Mouse (Mus musculus) liver, embryonic 14.5 days (tissue): Measurements from ENCODE around the gene Ugt1a2. TPM values are rescaled to one million over a fixed set of nuclear protein-coding genes. Genes with fewer than 3 reads are reported as not detected.

Experiments
- ATAC-seq: fragments of 200-750 bp; cut with Nextera tagmentation; 2 replicates; pipeline ENCODE4 v1.8.0; 2017; ENCODE audit warnings: moderate number of reproducible peaks, mild to moderate bottlenecking, moderate library complexity; ENCODE audit not compliant: insufficient read depth
- DNase-seq, 3 experiments: peaks; one replicate each; pipeline ENCODE4 v3.0.0-alpha.2; 2012 to 2013; ENCODE audit warnings: low read depth in 3 of 3, low spot score in 3 of 3
- H3K27ac ChIP-seq: fragments of 300-500 bp; sonication (generic); 2 replicates; pipeline ENCODE4 v1.5.1; 2014; ENCODE audit warnings: moderate library complexity, mild to moderate bottlenecking, control low read depth, inconsistent platforms
- H3K27me3 ChIP-seq: fragments of 300-500 bp; sonication (generic); 2 replicates; pipeline ENCODE4 v1.6.1; 2014; ENCODE audit warnings: mild to moderate bottlenecking, low read length, moderate library complexity; ENCODE audit not compliant: control insufficient read depth, insufficient read depth
- H3K36me3 ChIP-seq: fragments of 300-500 bp; sonication (generic); replicated peaks from 2 replicates; pipeline ENCODE4 v1.6.1; 2014; ENCODE audit warnings: low read depth; ENCODE audit not compliant: control insufficient read depth, insufficient read depth
- H3K4me1 ChIP-seq, 2 experiments: fragments of 200-500 bp in 1 of 2; fragments of 300-500 bp in 1 of 2; sonication (generic) in 1 of 2; replicated peaks; 2 replicates each; pipeline ENCODE4 v1.6.1; 2012 to 2014; ENCODE audit warnings: antibody characterized with exemption in 1 of 2, inconsistent platforms in 1 of 2, low read length in 1 of 2; ENCODE audit not compliant: control insufficient read depth in 2 of 2, insufficient read depth in 2 of 2
- H3K4me2 ChIP-seq: fragments of 300-500 bp; sonication (generic); 2 replicates; pipeline ENCODE4 v1.6.1; 2014; ENCODE audit warnings: low read depth, mild to moderate bottlenecking, control low read depth, moderate library complexity
- H3K4me3 ChIP-seq, 2 experiments: fragments of 200-500 bp in 1 of 2; fragments of 300-500 bp in 1 of 2; sonication (generic) in 1 of 2; 2 replicates each; pipeline ENCODE4 v1.5.1; 2012 to 2014; ENCODE audit warnings: low read depth in 2 of 2, low read length in 2 of 2, mild to moderate bottlenecking in 2 of 2, control low read depth in 1 of 2, inconsistent platforms in 1 of 2, moderate library complexity in 1 of 2; ENCODE audit not compliant: insufficient read depth in 1 of 2
- H3K9ac ChIP-seq: fragments of 300-500 bp; sonication (generic); replicated peaks from 2 replicates; pipeline ENCODE4 v1.6.1; 2014; ENCODE audit warnings: mild to moderate bottlenecking, control low read depth, moderate library complexity
- H3K9me3 ChIP-seq: fragments of 300-500 bp; sonication (generic); 2 replicates; pipeline ENCODE4 v1.6.1; 2016; ENCODE audit warnings: low read length, mixed read lengths; ENCODE audit not compliant: control insufficient read depth
- CTCF ChIP-seq: IDR thresholded peaks from 2 replicates; pipeline ENCODE4 v1.5.1; 2016; ENCODE audit warnings: antibody characterized with exemption, low read depth, control low read depth
- EP300 ChIP-seq: IDR thresholded peaks from 2 replicates; pipeline ENCODE4 v1.6.1; 2016; ENCODE audit warnings: antibody characterized with exemption, low read depth
- WGBS: fragments of 180-500 bp; shearing (Covaris S2); extraction: QIAGEN DNeasy Blood & Tissue Kit; methylation state at CpG from one replicate; pipeline ENCODE4 v1.1.7; 2014; ENCODE audit not compliant: insufficient replicate concordance; 5-methylcytosine and 5-hydroxymethylcytosine counted together
- polyA plus RNA-seq, 2 experiments: library from polyadenylated mRNA; depleted of rRNA in 1 of 2; stranded (reverse) in 1 of 2; unstranded in 1 of 2; fragments of >200 nt; fragmentation: Nextera tagmentation in 1 of 2; extraction: Ambion mirVana in 1 of 2; gene quantifications; 2 replicates each; pipeline versions ENCODE4 v1.2.1 to v1.2.3; 2012 to 2014

Ugt1a2 gene
- polyA plus RNA-seq, 2 experiments, result 0.02 TPM; not detected in 1

- no peaks in the 10 kb centered on the region for H3K9me3 ChIP-seq
- peaks cover 91% of the 10 kb centered on the region for H3K36me3 ChIP-seq
- no peaks in the 10 kb centered on the region for H3K27me3 ChIP-seq
- ATAC-seq (no peak), DNase-seq (no peak)
- H3K27ac ChIP-seq, result no peak overlapping the region
- TF ChIP-seq CTCF (no peak), EP300 (no peak)
- 74% methylated on average over 6 of the region's 6 CpGs for WGBS
- no peak overlapping the region for H3K9ac ChIP-seq
- H3K4me2 ChIP-seq, result no peak overlapping the region
- no peak overlapping the region for H3K4me3 ChIP-seq
- no peaks in the 10 kb centered on the region for H3K4me1 ChIP-seq
Measured at GRCm38 (mm10) chr1:88268070-88268469, 67.7 kb downstream of the Ugt1a2 start.

Other genes starting within 250 kb of the Ugt1a2 start
- 4.0 and 4.9 TPM in 2 replicates for gene Usp40, start 192.1 kb upstream of the Ugt1a2 start, polyA plus RNA-seq (2012; rRNA removed)
- 4.5 and 5.3 TPM in 2 replicates for gene Usp40, start 192.1 kb upstream of the Ugt1a2 start, polyA plus RNA-seq (2014; fragmentation: Nextera tagmentation; extraction: Ambion mirVana)
- not detected in 2 replicates for gene Ugt1a10, start 145.2 kb upstream of the Ugt1a2 start, polyA plus RNA-seq (2012; rRNA removed)
- not detected in 2 replicates for gene Ugt1a10, start 145.2 kb upstream of the Ugt1a2 start, polyA plus RNA-seq (2014; fragmentation: Nextera tagmentation; extraction: Ambion mirVana)
- gene Ugt1a9, start 129.8 kb upstream of the Ugt1a2 start, polyA plus RNA-seq (2012; rRNA removed), result 0.06 and 0.21 TPM in 2 replicates
- 0.24 and 0.34 TPM in 2 replicates for gene Ugt1a9, start 129.8 kb upstream of the Ugt1a2 start, polyA plus RNA-seq (2014; fragmentation: Nextera tagmentation; extraction: Ambion mirVana)
- gene Ugt1a8, start 112.8 kb upstream of the Ugt1a2 start, polyA plus RNA-seq (2012; rRNA removed), result not detected in 2 replicates
- not detected in 2 replicates for gene Ugt1a8, start 112.8 kb upstream of the Ugt1a2 start, polyA plus RNA-seq (2014; fragmentation: Nextera tagmentation; extraction: Ambion mirVana)
- gene Ugt1a7c, start 105.5 kb upstream of the Ugt1a2 start, polyA plus RNA-seq (2012; rRNA removed), result 0.58 and 1.1 TPM in 2 replicates
- 0.97 and 1.8 TPM in 2 replicates for gene Ugt1a7c, start 105.5 kb upstream of the Ugt1a2 start, polyA plus RNA-seq (2014; fragmentation: Nextera tagmentation; extraction: Ambion mirVana)
- 2.3 and 3.1 TPM in 2 replicates for gene Ugt1a6b, start 97.3 kb upstream of the Ugt1a2 start, polyA plus RNA-seq (2012; rRNA removed)
- gene Ugt1a6b, start 97.3 kb upstream of the Ugt1a2 start, polyA plus RNA-seq (2014; fragmentation: Nextera tagmentation; extraction: Ambion mirVana), result 4.8 and 5.1 TPM in 2 replicates
- gene Ugt1a6a, start 65.8 kb upstream of the Ugt1a2 start, polyA plus RNA-seq (2012; rRNA removed), result 3.5 and 3.6 TPM in 2 replicates
- gene Ugt1a6a, start 65.8 kb upstream of the Ugt1a2 start, polyA plus RNA-seq (2014; fragmentation: Nextera tagmentation; extraction: Ambion mirVana), result 7.1 and 8.2 TPM in 2 replicates
- gene Ugt1a5, start 34.6 kb upstream of the Ugt1a2 start, polyA plus RNA-seq (2012; rRNA removed), result 0.11 and 0.15 TPM in 2 replicates
- gene Ugt1a5, start 34.6 kb upstream of the Ugt1a2 start, polyA plus RNA-seq (2014; fragmentation: Nextera tagmentation; extraction: Ambion mirVana), result not detected in 2 replicates
- 5.5 and 7.9 TPM in 2 replicates for gene Dnajb3, start 5.2 kb downstream of the Ugt1a2 start, polyA plus RNA-seq (2012; rRNA removed)
- gene Dnajb3, start 5.2 kb downstream of the Ugt1a2 start, polyA plus RNA-seq (2014; fragmentation: Nextera tagmentation; extraction: Ambion mirVana), result 9.4 and 10.8 TPM in 2 replicates
- 0.17 and 0.22 TPM in 2 replicates for gene Ugt1a1, start 11.4 kb downstream of the Ugt1a2 start, polyA plus RNA-seq (2012; rRNA removed)
- not detected in 2 replicates for gene Ugt1a1, start 11.4 kb downstream of the Ugt1a2 start, polyA plus RNA-seq (2014; fragmentation: Nextera tagmentation; extraction: Ambion mirVana)
- gene Mroh2a, start 26.4 kb downstream of the Ugt1a2 start, polyA plus RNA-seq (2012; rRNA removed), result under 0.01 and 0.01 TPM in 2 replicates
- gene Mroh2a, start 26.4 kb downstream of the Ugt1a2 start, polyA plus RNA-seq (2014; fragmentation: Nextera tagmentation; extraction: Ambion mirVana), result 0.38 and 0.81 TPM in 2 replicates
- gene Hjurp, start 77.0 kb downstream of the Ugt1a2 start, polyA plus RNA-seq (2012; rRNA removed), result 51.9 and 61.0 TPM in 2 replicates
- gene Hjurp, start 77.0 kb downstream of the Ugt1a2 start, polyA plus RNA-seq (2014; fragmentation: Nextera tagmentation; extraction: Ambion mirVana), result 38.0 and 42.9 TPM in 2 replicates
- gene Trpm8, start 77.1 kb downstream of the Ugt1a2 start, polyA plus RNA-seq (2012; rRNA removed), result not detected in 2 replicates
- not detected in 2 replicates for gene Trpm8, start 77.1 kb downstream of the Ugt1a2 start, polyA plus RNA-seq (2014; fragmentation: Nextera tagmentation; extraction: Ambion mirVana)
- gene Spp2, start 206.4 kb downstream of the Ugt1a2 start, polyA plus RNA-seq (2012; rRNA removed), result 158 and 168 TPM in 2 replicates
- 329 and 371 TPM in 2 replicates for gene Spp2, start 206.4 kb downstream of the Ugt1a2 start, polyA plus RNA-seq (2014; fragmentation: Nextera tagmentation; extraction: Ambion mirVana)